Mouse (Mus musculus) adrenal gland, postnatal 10 days (tissue): ENCODE results near the gene Macc1. TPM values are rescaled to one million over a fixed set of nuclear protein-coding genes. Genes with fewer than 3 reads are reported as not detected.
A peak's percentile ranks its signal among the peaks of the same experiment; 100 is the strongest.
"Not testable (repeated sequence)": the region's sequence is repeated elsewhere in the genome, so short reads cannot be mapped to it uniquely, and the experiment has no call there.

Source experiments
- DNase-seq: peaks from one replicate; pipeline ENCODE4 v3.0.0; 2021; ENCODE audit warnings: mixed read lengths
- long read RNA-seq, 2 experiments: library from polyadenylated mRNA; stranded (forward); transcript quantifications; one replicate each; pipeline ENCODE4 v2.0.0; 2021
- total RNA-seq, 2 experiments: library from RNA; stranded (reverse); gene quantifications; 2 replicates each; pipeline ENCODE4 v1.2.3; 2021

Macc1 gene
- total RNA-seq, result not detected
- long read RNA-seq, experiment 1, result 0 reads
- long read RNA-seq, experiment 2, result 0 reads

GRCm38 (mm10) chr12:119313970-119314369, at the start of gene Macc1:
Macc1 (plus strand) TSS chr12:119314270.
- no peak for DNase-seq

- no peak for DNase-seq
Measured at GRCm38 (mm10) chr12:119264506-119264905, 49.6 kb upstream of the Macc1 start.

DNA sequence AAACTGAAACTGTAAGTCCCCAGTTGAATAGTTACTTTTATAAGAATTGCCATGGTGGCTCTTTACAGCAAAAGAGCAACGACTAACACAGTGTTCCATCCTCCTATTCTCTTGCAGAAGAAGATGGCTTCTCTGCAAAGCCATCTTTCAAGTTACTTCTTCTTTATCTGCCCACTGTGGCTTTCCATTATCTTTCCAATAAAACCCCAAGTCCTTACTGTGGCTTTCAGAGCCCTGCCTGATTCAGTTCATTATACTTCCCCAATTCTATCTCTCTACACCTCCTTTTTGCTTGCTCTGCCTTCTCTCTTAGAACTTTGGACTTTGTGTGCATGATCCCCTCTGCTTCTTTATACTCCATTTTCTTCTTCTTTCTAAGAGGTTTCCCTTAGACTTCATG, 45.3 kb upstream of the Macc1 start:
- DNase-seq, result no peak

DNA sequence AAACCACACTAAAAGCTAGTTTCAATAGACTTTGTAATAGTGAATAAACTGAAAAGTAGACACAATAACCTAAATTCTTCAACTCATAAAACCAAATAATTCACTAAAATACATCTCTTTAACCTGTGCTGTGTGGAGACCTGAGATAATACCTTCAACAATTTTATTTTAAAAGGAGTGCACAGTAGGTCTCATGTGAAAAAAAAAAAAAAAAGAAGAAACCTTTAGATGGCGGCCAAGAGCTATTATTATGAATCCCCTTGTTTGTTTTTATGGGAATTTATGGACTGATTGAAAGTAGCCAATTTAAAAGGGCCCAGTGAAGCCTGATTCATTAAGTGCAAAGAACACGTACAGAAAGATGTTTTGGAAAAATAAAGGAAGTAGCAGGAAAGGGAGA, 44.0 kb upstream of the Macc1 start:
- no peak for DNase-seq

GRCm38 (mm10) chr12:119271964-119272363, 42.1 kb upstream of the Macc1 start:
- DNase-seq, result no peak

- DNase-seq, result no peak
Measured at GRCm38 (mm10) chr12:119273605-119274004, 40.5 kb upstream of the Macc1 start.

GRCm38 (mm10) chr12:119276282-119276681, 37.8 kb upstream of the Macc1 start:
- no peak for DNase-seq

GRCm38 (mm10) chr12:119291618-119292017, 22.5 kb upstream of the Macc1 start:
- DNase-seq, result no peak

DNA sequence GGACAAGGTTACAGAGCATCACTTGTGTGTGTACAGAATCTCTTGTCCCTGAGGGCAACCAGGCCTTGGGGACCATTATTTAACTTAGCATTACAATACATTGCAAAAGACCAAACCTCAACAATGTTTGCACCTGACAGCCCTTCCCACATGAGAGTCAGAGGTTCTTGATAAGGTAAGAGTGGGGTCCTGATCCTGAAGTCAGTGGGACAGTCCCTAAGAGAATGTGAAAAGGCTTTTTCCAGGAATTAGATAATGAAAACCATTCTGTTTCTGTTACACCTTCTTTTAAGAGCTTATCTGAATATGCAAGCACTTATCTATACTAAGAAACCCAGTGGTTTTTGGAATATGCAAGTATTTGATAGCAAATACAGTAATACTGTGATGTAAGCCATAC, 10.5 kb upstream of the Macc1 start:
- no peak for DNase-seq

DNA sequence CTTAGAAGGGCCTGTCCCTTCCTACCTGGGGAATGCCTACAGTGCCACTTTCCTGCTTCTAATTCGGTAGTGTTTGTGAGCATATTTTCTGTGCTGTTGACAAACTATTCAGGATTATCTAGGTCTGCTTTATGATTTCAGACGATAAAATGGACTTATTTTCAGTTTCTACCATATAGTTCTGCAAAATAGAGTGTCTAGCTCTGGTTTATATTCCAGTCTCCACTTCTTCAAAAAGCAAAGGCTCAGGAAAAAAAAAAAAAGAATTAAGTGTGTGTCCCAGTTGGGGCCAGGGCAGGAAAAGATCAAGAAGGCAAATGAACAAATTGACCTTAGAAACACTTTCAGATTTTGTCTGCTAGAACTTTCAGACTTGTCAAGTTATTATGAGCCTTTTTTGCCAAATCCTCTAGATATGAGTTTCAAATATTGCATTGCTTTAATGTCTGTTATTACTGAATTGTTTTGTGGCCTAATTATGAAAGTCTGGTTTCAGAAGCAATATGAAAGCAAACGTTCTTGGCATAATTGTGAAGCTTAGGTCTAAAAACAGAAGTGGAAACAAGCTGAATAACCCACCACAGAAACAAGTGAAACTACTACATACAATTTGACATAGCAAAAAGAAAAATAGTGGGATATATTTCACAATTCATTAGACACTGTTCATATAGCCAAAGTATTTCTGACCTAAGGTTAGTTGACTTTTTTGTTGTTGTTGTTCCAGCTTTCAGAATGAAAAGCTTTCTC, 881 bp upstream of the Macc1 start:
- no peak for DNase-seq

DNA sequence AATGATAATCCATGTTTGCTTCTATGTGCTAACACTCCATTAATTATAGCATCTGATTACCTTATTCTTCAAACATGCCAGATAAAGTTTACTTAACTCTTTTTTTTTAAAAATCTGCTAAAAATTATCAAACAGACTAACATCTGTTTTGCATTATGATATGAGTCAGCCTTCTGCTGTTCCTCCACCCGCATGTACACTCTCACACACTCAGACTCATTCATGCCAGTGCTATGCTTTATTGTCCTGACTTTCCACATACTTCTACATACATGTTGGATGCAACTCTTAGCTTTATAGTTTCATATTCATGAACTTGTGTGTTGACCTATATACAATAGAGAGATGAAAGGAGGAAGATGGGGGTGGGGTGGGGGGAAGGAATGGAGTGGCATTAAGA, 4.7 kb downstream of the Macc1 start:
- DNase-seq, result no peak

- DNase-seq, result peak; percentile 8
Measured at GRCm38 (mm10) chr12:119325400-119325799, 11.3 kb downstream of the Macc1 start.

DNA sequence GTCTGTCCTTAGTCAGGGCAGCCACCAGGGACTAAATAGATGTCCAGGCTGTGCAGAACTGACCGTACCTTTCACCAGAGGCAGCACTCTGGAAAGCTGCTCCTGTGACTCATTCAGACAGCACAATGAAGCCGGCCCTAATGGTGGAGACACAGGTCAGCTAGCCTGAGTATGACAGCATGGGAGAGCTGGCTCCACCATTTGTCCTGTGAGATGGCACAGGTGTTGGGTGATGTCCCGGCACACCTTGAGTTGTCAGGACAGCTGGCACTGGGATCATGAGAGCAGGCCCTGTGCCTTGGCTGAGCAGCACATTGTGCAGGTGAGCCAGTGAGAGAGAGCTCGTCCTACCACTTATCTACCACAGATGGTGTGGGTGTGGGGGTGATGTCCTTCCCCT, 16.6 kb downstream of the Macc1 start:
- no peak for DNase-seq

GRCm38 (mm10) chr12:119333376-119333775, 19.3 kb downstream of the Macc1 start:
- no peak for DNase-seq

- not testable (repeated sequence) for DNase-seq
Measured at GRCm38 (mm10) chr12:119352579-119352978, 38.5 kb downstream of the Macc1 start.

DNA sequence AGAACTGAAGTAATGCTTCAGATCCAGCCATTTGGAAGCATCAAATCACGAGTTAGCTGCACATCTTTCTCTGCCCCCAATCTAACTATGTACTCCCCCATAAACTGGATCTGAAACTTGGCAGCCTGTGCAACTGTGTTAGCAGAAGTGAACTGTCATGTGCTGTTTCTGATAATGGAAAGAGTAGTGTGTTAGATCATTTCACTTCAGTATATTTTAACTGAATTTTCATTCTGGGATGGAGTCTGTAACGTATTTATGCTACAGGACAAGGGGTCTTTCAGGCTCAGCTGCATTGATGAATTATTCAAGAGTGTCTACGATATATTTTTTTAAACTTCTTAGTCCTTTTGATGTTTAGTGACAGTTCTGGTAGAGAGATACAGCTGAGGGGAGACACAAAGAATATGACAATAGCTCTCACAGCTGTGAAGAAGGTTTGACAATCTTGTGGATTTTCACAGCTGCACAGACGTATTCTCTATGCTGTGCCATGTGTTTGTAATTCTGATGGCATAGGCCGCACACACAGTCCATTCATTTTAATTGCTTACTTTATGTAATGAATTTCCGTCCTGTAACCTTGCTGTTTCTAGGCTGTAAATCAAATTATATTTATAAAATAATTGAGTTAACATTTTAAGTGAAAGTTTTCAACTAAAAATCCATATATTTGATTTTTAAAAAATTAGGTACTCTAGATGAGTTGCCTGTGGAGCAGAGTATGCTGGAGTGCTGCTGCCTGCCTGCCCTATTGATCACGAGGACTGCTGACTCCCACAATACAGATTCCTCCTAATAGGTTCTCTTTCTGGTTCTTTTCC, 43.6 kb downstream of the Macc1 start:
- DNase-seq, result no peak

GRCm38 (mm10) chr12:119358242-119358515, 44.1 kb downstream of the Macc1 start:
- DNase-seq, result no peak

DNA sequence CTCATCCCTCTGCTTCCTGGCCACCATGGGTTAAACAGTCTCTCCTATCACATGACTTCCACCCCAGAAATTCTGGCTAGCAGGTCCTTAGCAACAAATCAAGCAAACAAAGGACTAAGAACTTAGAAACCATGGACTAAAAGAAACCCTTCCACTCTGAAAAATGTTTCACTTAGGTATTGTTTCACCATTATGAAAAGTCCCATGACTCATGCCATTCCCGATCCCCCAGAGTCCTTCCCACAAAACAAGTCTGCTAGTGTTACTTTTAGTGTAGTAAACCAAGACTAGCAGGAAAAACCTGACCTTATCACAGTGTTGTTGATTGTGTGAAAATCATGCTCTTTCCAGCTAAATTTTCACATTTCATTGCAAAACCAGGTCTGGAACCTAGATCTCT, 51.0 kb downstream of the Macc1 start:
- no peak for DNase-seq

GRCm38 (mm10) chr12:119369832-119370231, 55.8 kb downstream of the Macc1 start:
- no peak for DNase-seq

GRCm38 (mm10) chr12:119372359-119372758, 58.3 kb downstream of the Macc1 start:
- no peak for DNase-seq

- no peak for DNase-seq
Measured at GRCm38 (mm10) chr12:119376879-119377278, 62.8 kb downstream of the Macc1 start.

DNA sequence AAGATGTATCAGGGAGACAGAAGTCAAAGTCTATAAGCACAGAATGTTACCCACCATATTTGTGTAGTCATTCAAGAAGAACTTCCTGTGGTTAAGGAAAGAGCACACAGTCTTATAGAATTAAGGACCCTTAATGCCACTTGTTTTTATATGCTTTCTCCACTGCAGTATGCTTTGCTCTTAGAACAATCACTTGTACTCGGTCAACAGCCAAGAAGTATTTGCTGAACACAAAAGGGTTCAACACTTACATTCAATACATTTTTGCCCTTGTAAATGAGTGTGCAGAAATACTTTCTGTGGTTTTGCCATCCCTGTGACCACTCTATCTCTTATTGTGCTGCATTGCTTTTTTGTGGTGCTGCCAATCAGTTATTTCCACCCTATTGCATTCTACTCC, 67.8 kb downstream of the Macc1 start:
- DNase-seq, result no peak

DNA sequence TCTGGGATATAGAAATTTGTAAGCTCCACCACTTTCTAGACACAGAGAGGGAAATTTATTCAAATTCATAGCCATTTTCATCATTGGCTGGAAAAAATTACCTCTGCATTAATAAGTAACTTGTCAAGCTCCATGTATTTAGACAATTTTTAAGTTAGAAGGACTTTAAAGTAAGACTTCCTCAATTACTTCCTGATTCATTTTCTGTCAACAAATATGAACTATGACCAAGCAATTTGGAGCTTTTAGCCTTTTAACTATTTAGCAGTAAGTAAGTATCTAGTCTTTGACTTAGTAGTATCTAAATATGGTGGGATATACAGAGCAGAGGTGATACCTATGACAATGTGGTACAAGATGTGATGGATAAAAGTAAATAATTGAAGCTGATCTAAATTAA, 72.2 kb downstream of the Macc1 start:
- DNase-seq, result no peak

DNA sequence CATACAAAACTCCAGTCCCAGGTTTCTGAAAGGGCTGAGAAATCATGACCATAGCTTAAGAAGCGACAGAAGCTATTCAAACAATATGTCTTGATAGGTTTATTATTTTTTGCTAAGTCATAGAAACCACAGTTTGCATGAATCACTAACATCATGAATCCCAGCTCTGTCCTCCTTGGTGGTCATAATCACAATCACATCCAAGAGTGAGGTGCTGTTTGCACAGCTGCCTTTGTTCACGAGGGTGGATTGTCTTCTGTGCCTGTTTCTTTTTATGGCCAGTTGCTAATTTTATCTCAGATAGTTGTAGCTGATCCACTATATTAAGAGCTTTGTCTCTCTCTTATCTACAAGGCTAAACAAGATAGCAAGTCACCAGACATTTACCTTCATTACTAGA, 72.6 kb downstream of the Macc1 start:
- no peak for DNase-seq
